Mouse (Mus musculus) C3H10T1/2 (cell line): ENCODE data around the gene Prol1. TPM values are rescaled to one million over a fixed set of nuclear protein-coding genes. Genes with fewer than 3 reads are reported as not detected.

Source experiments
- polyA plus RNA-seq, 2 experiments: library from polyadenylated mRNA; unstranded; fragments of >200 nt; fragmentation: generic; extraction: Trizol; gene quantifications; one replicate each; pipeline ENCODE4 v1.2.1; 2012; ENCODE audit warnings: missing spikeins in 2 of 2

Prol1 gene
- polyA plus RNA-seq, result not detected

GRCm38 (mm10) chr5:88317012-88317411 is at the start of gene Prol1:
Gene Prol1 (plus strand): TSS chr5:88317312.

GRCm38 (mm10) chr5:88268619-88269018 is 48.5 kb upstream of the Prol1 start, which contains the start of gene Gm7714:
Gene Gm7714 (plus strand): TSS chr5:88268919.

GRCm38 (mm10) chr5:88375808-88376207 is 58.7 kb downstream of the Prol1 start, which contains the start of gene Amtn:
Gene Amtn (plus strand): TSS chr5:88376108.

Other genes starting within 250 kb of the Prol1 start
- not detected for gene Smr2, start 230.8 kb upstream of the Prol1 start, polyA plus RNA-seq
- not detected for gene Gm11116, start 205.8 kb upstream of the Prol1 start, polyA plus RNA-seq
- not detected for gene Gm11115, start 163.2 kb upstream of the Prol1 start, polyA plus RNA-seq
- gene Gm7714, start 48.4 kb upstream of the Prol1 start, polyA plus RNA-seq, result not detected
- not detected for gene Amtn, start 58.8 kb downstream of the Prol1 start, polyA plus RNA-seq
- gene Ambn, start 138.7 kb downstream of the Prol1 start, polyA plus RNA-seq, result not detected
- not detected for gene Enam, start 170.7 kb downstream of the Prol1 start, polyA plus RNA-seq
- gene Jchain, start 210.6 kb downstream of the Prol1 start, polyA plus RNA-seq, result under 1 TPM in 1 of 2 experiments, not detected in 1; 0.09 TPM
- gene Utp3, start 237.2 kb downstream of the Prol1 start, polyA plus RNA-seq, result 10 to 100 TPM in 1 of 2 experiments, 1 to 10 TPM in 1; 9.0 to 48.6 TPM
- 1 to 10 TPM in 1 of 2 experiments, under 1 TPM in 1; 0.54 to 4.1 TPM for gene Rufy3, start 247.7 kb downstream of the Prol1 start, polyA plus RNA-seq